Mouse (Mus musculus) heart, adult 2 months (tissue): ENCODE measurements at regions not wholly inside any gene's neighbourhood (a gene's known extent, or its start where the extent isn't known, plus 50 kb on each side); places are given as distances from the start of the nearest gene placed in this dataset.
A peak's percentile ranks its signal among the peaks of the same experiment; 100 is the strongest.

Experiments
- DNase-seq, 2 experiments: peaks; one replicate each; pipeline ENCODE4 v3.0.0; 2021
- H3K27ac ChIP-seq: fragments of 200-600 bp; 2 replicates; pipeline ENCODE4 v1.8.1; 2022
- H3K27me3 ChIP-seq: fragments of 200-500 bp; 2 replicates; pipeline ENCODE4 v1.6.1; 2012; ENCODE audit warnings: mild to moderate bottlenecking, low read length, inconsistent platforms, mixed read lengths; ENCODE audit not compliant: control insufficient read depth, insufficient read depth
- H3K36me3 ChIP-seq: fragments of 200-500 bp; 2 replicates; pipeline ENCODE4 v1.6.1; 2012; ENCODE audit warnings: low read length, inconsistent platforms; ENCODE audit not compliant: control insufficient read depth, insufficient read depth
- H3K4me1 ChIP-seq: fragments of 200-500 bp; 2 replicates; pipeline ENCODE4 v1.6.1; 2011; ENCODE audit warnings: low read length; ENCODE audit not compliant: control insufficient read depth, insufficient read depth
- H3K4me3 ChIP-seq: fragments of 200-600 bp; 2 replicates; pipeline ENCODE4 v1.8.1; 2022
- H3K79me2 ChIP-seq: fragments of 200-500 bp; replicated peaks from 2 replicates; pipeline ENCODE4 v1.6.1; 2012; ENCODE audit warnings: mild to moderate bottlenecking, inconsistent platforms, low read length, moderate library complexity, mixed read lengths; ENCODE audit not compliant: control insufficient read depth, insufficient read depth
- H3K9ac ChIP-seq: fragments of 200-500 bp; 2 replicates; pipeline ENCODE4 v1.6.1; 2012; ENCODE audit warnings: low read depth, mild to moderate bottlenecking, control low read depth, inconsistent platforms, low read length, mixed read lengths
- CTCF ChIP-seq: fragments of 200-600 bp; IDR thresholded peaks from 2 replicates; pipeline ENCODE4 v1.8.1; 2022; ENCODE audit warnings: antibody characterized with exemption, mild to moderate bottlenecking, moderate library complexity
- EP300 ChIP-seq: fragments of 200-500 bp; IDR thresholded peaks from 2 replicates; pipeline ENCODE4 v1.6.1; 2011; ENCODE audit warnings: low read depth, low read length, control low read depth; ENCODE audit not compliant: insufficient read depth
- POLR2A ChIP-seq: fragments of 200-500 bp; IDR thresholded peaks from 2 replicates; pipeline ENCODE4 v1.6.1; 2011; ENCODE audit warnings: mild to moderate bottlenecking, low read depth, low read length, control low read depth; ENCODE audit not compliant: insufficient read depth
- WGBS: fragments of 180-500 bp; shearing (Covaris S2); methylation state at CpG from one replicate; pipeline ENCODE4 v1.1.7; 2018; 5-methylcytosine and 5-hydroxymethylcytosine counted together
- intact Hi-C: fragments of 180-260 bp; cut with DNase I; formaldehyde crosslinking; loops from one replicate; pipeline ENCODE4 v1.15.1; 2025

GRCm38 (mm10) chr11:45472171-45472570 lies 379.7 kb upstream of the Clint1 start:
- H3K27me3 ChIP-seq: no peaks in the 10 kb centered on the region
- H3K79me2 ChIP-seq: no peaks in the 10 kb centered on the region
- no peak overlapping the region for H3K27ac ChIP-seq
- no peaks in the 10 kb centered on the region for H3K4me1 ChIP-seq
- no peak overlapping the region for H3K4me3 ChIP-seq
- H3K36me3 ChIP-seq: no peaks in the 10 kb centered on the region
- intact Hi-C loops: no loop called here
- TF ChIP-seq EP300 (no peak), POLR2A (no peak), CTCF (no peak)
- no peak overlapping the region for H3K9ac ChIP-seq
- 63% methylated on average over 5 of the region's 5 CpGs for WGBS
- no peak for DNase-seq

GRCm38 (mm10) chr11:45476917-45477316 lies 374.9 kb upstream of the Clint1 start:
- TF ChIP-seq EP300: no peak
- TF ChIP-seq POLR2A: no peak
- TF ChIP-seq CTCF: no peak
- Histone ChIP-seq H3K4me3 (no peak overlapping the region), H3K36me3 (no peaks in the 10 kb centered on the region), H3K27ac (no peak overlapping the region), H3K79me2 (no peaks in the 10 kb centered on the region), H3K9ac (no peak overlapping the region), H3K4me1 (no peaks in the 10 kb centered on the region), H3K27me3 (no peaks in the 10 kb centered on the region)
- 68% methylated on average over 4 of the region's 4 CpGs for WGBS
- intact Hi-C loops: no loop called here
- no peak for DNase-seq

- DNase-seq: no peak
- Histone ChIP-seq H3K4me1 (no peaks in the 10 kb centered on the region), H3K36me3 (no peaks in the 10 kb centered on the region), H3K9ac (no peak overlapping the region), H3K27me3 (no peaks in the 10 kb centered on the region), H3K79me2 (no peaks in the 10 kb centered on the region), H3K27ac (no peak overlapping the region), H3K4me3 (no peak overlapping the region)
- WGBS: 85% methylated on average over 4 of the region's 4 CpGs
- no peak for TF ChIP-seq EP300
- TF ChIP-seq POLR2A: no peak
- no peak for TF ChIP-seq CTCF
- intact Hi-C loops: no loop called here
Measured at GRCm38 (mm10) chr11:45485950-45486349, 365.9 kb upstream of the Clint1 start.

GRCm38 (mm10) chr11:45491021-45491967 lies 360.6 kb upstream of the Clint1 start:
- Histone ChIP-seq H3K4me1 (no peaks in the 10 kb centered on the region), H3K27me3 (no peaks in the 10 kb centered on the region), H3K79me2 (no peaks in the 10 kb centered on the region), H3K9ac (no peak overlapping the region), H3K4me3 (no peak overlapping the region), H3K27ac (no peak overlapping the region), H3K36me3 (no peaks in the 10 kb centered on the region)
- DNase-seq: no peak
- WGBS: 82% methylated on average over 20 of the region's 20 CpGs
- intact Hi-C loops: no loop called here
- TF ChIP-seq POLR2A (no peak), CTCF (no peak), EP300 (no peak)

GRCm38 (mm10) chr11:45495246-45495645 lies 356.6 kb upstream of the Clint1 start:
- H3K36me3 ChIP-seq: no peaks in the 10 kb centered on the region
- H3K27ac ChIP-seq: no peak overlapping the region
- H3K79me2 ChIP-seq: no peaks in the 10 kb centered on the region
- H3K4me1 ChIP-seq: no peaks in the 10 kb centered on the region
- no peak overlapping the region for H3K9ac ChIP-seq
- no peak for DNase-seq
- no peak overlapping the region for H3K4me3 ChIP-seq
- no peaks in the 10 kb centered on the region for H3K27me3 ChIP-seq
- 23% methylated on average over 1 of the region's 1 CpGs for WGBS
- TF ChIP-seq CTCF: no peak
- no peak for TF ChIP-seq POLR2A
- TF ChIP-seq EP300: no peak
- intact Hi-C loops: no loop called here

- peak; percentile 18 to 23 for DNase-seq
- TF ChIP-seq EP300 (no peak), POLR2A (no peak), CTCF (no peak)
- H3K36me3 ChIP-seq: no peaks in the 10 kb centered on the region
- H3K27ac ChIP-seq: no peak overlapping the region
- no peak overlapping the region for H3K9ac ChIP-seq
- H3K79me2 ChIP-seq: no peaks in the 10 kb centered on the region
- no peaks in the 10 kb centered on the region for H3K4me1 ChIP-seq
- 41% methylated on average over 4 of the region's 4 CpGs for WGBS
- no peaks in the 10 kb centered on the region for H3K27me3 ChIP-seq
- H3K4me3 ChIP-seq: no peak overlapping the region
- intact Hi-C loops: no loop called here
Measured at GRCm38 (mm10) chr11:45508566-45508965, 343.3 kb upstream of the Clint1 start.
